16 mouse cellular contexts compared by ENCODE assay signal in the genomic region with DNA sequence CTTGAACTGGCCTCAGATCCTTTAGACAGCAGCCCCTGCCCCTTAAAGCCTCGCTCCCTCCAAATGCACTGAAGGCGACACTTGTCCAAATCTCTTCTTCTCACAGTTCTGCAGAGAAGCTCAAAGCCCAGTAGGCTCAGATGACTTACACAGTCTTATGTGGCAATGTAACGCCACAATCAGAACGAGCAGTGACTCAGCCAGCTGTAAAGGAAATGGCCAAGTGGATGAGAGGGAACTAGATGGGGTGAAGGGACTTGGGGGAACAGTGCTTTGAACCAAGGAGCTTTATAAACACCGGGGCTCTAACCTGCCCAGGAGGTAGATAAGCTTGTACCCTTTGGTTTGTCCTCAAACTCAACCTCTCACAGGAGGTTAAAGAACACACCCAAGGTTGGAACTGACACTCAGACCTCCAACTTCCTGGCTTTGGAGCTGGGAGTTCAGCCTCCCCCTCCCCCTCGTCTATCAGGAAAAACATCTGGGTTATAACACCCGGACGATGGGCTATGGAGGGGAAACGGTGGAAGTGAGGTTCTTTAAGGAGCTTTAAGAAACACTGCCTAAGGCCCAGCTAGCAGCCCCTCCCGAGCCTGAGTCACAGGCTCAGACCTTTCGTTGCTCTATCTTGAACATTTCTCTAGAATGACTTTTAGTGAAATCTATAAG. TPM values are rescaled to one million over a fixed set of nuclear protein-coding genes. Genes with fewer than 3 reads are reported as not detected.
DNase-seq lines count a peak whose midpoint lies in the region; ATAC-seq and TF ChIP-seq lines count a peak whose summit lies in the region.
"Had no signal": no experiment of that assay in that cellular context is flagged by ENCODE, and none has a peak within 500 bp of the region (broad histone marks: within the 10 kb centered on the region; RNA-seq: fewer than 3 reads in every experiment).

No protein-coding gene starts in this region.

- H3K27ac ChIP-seq in heart, embryonic 11.5 days (ENCODE audit: low read depth, low read length): no peak overlapping the region
- H3K27ac ChIP-seq in lung, postnatal 0 days (ENCODE audit: low read length): no peak overlapping the region; the same call in 1 of the 2 replicates
- H3K27ac ChIP-seq: embryonic facial prominence, embryonic 10.5 days; left cerebral cortex, adult 2 months; midbrain, embryonic 15.5 days had no signal

- no peak for ATAC-seq in heart, embryonic 11.5 days (replicated peaks; ENCODE audit: insufficient number of reproducible peaks, low FRiP score, low TSS enrichment)
- ATAC-seq in lung, postnatal 0 days: peak; percentile 41
- ATAC-seq: midbrain, embryonic 15.5 days had no signal

- TF ChIP-seq EP300 in lung, postnatal 0 days (IDR thresholded peaks at IDR 0.05): peak; percentile 69

- no peaks in the 10 kb centered on the region for H3K27me3 ChIP-seq in heart, embryonic 11.5 days (ENCODE audit: control insufficient read depth, insufficient read depth, low read length)
- no peaks in the 10 kb centered on the region for H3K27me3 ChIP-seq in lung, postnatal 0 days (replicated peaks; ENCODE audit: insufficient read depth, low read length)
- H3K27me3 ChIP-seq: midbrain, embryonic 15.5 days had no signal

- H3K4me2 ChIP-seq in heart, embryonic 11.5 days: no peak overlapping the region
- no peak overlapping the region for H3K4me2 ChIP-seq in lung, postnatal 0 days (replicated peaks; ENCODE audit: low read depth, low read length)
- H3K4me2 ChIP-seq: midbrain, embryonic 15.5 days had no signal

- H3K4me1 ChIP-seq in heart, embryonic 11.5 days (ENCODE audit: control insufficient read depth, insufficient read depth, low read length): peaks cover 11% of the 10 kb centered on the region; the same call in 1 of the 2 replicates
- H3K4me1 ChIP-seq in lung, postnatal 0 days (ENCODE audit: insufficient read depth, low read depth, low read length): no peaks in the 10 kb centered on the region
- H3K4me1 ChIP-seq: midbrain, embryonic 15.5 days had no signal

- WGBS in heart, embryonic 11.5 days (ENCODE audit: insufficient replicate concordance): 60% methylated on average over 11 of the region's 11 CpGs
- WGBS in lung, postnatal 0 days: 49% methylated on average over 11 of the region's 11 CpGs

- no peak for TF ChIP-seq CTCF in lung, postnatal 0 days (IDR thresholded peaks at IDR 0.05)

- peaks cover 16% of the 10 kb centered on the region for H3K36me3 ChIP-seq in heart, embryonic 11.5 days (ENCODE audit: control insufficient read depth, insufficient read depth, low read length)
- peaks cover 4% of the 10 kb centered on the region; the same call in 1 of the 2 replicates for H3K36me3 ChIP-seq in lung, postnatal 0 days (ENCODE audit: insufficient read depth, low read length)

- no peak overlapping the region for H3K9ac ChIP-seq in heart, embryonic 11.5 days (ENCODE audit: low read depth, low read length)
- no peak overlapping the region for H3K9ac ChIP-seq in lung, postnatal 0 days (replicated peaks; ENCODE audit: low read depth)
- H3K9ac ChIP-seq: midbrain, embryonic 15.5 days had no signal

- DNase-seq in heart, adult 18-20 months: peak; percentile 26 to 59
- peak; percentile 36 for DNase-seq in lung, postnatal 0 days (ENCODE audit: low spot score)
- DNase-seq in lung, postnatal 25 days (ENCODE audit: low spot score): no peak
- DNase-seq in kidney, postnatal 10 days: peak; percentile 59
- DNase-seq in MN1 (ENCODE audit: low spot score): no peak
- no peak for DNase-seq in layer of hippocampus, adult 11-12 months (ENCODE audit: low spot score)
- no peak for DNase-seq in layer of hippocampus, adult 9-11 months
- DNase-seq: adrenal gland, adult 2 months; cerebellum, adult 11-12 months; right cerebral cortex, postnatal 4 days had no signal

- 0 out of 2 replicates have a peak, but pooled peaks cover 5% of the 10 kb centered on the region for H3K9me3 ChIP-seq in heart, embryonic 11.5 days (replicated peaks; ENCODE audit: control insufficient read depth, low read length)
- H3K9me3 ChIP-seq in lung, postnatal 0 days (ENCODE audit: low read length): no peaks in the 10 kb centered on the region
- H3K9me3 ChIP-seq: midbrain, embryonic 15.5 days had no signal

- no peak overlapping the region for H3K4me3 ChIP-seq in heart, embryonic 11.5 days (ENCODE audit: low read depth, low read length)
- H3K4me3 ChIP-seq in lung, postnatal 0 days (ENCODE audit: low read depth, low read length): no peak overlapping the region
- H3K4me3 ChIP-seq: embryonic facial prominence, embryonic 10.5 days; left cerebral cortex, adult 2 months; midbrain, embryonic 15.5 days had no signal

RNA-seq across cellular contexts. Expression of a gene that starts 13.7 kb away (rescaled TPM):
- total RNA-seq in heart, adult 18-20 months (2021): 100 to 1,000 TPM; 687 to 800 TPM
- 367 and 380 TPM in 2 replicates for polyA plus RNA-seq in heart, embryonic 11.5 days (2014; fragmentation: Nextera tagmentation; extraction: Ambion mirVana)
- 202 and 228 TPM in 2 replicates for polyA plus RNA-seq in lung, postnatal 0 days (2015; fragmentation: Nextera tagmentation; extraction: Ambion mirVana)

RNA-seq across cellular contexts. Expression of a gene that starts 13.7 kb away (rescaled TPM):
- not detected for total RNA-seq in heart, adult 18-20 months (2021)
- polyA plus RNA-seq in heart, embryonic 11.5 days (2014; fragmentation: Nextera tagmentation; extraction: Ambion mirVana): 0.23 TPM in 1 of 2 replicates, not detected in the other
- 5.3 and 6.7 TPM in 2 replicates for polyA plus RNA-seq in lung, postnatal 0 days (2015; fragmentation: Nextera tagmentation; extraction: Ambion mirVana)
- total RNA-seq: adrenal gland, adult 2 months; gastrocnemius, adult 8-10 months; liver, adult 2 months had no signal
- polyA plus RNA-seq: adrenal gland, adult 2 months; liver, adult 2 months had no signal

RNA-seq across cellular contexts. Expression of a gene that starts 55.8 kb away (rescaled TPM):
- total RNA-seq in heart, adult 18-20 months (2021): 1 to 10 TPM; 1.1 to 1.9 TPM
- 0.34 and 0.79 TPM in 2 replicates for polyA plus RNA-seq in heart, embryonic 11.5 days (2014; fragmentation: Nextera tagmentation; extraction: Ambion mirVana)
- polyA plus RNA-seq in lung, postnatal 0 days (2015; fragmentation: Nextera tagmentation; extraction: Ambion mirVana): 1.7 and 2.1 TPM in 2 replicates

Comparison
In these comparisons a context has a peak if more than half of its experiments do, and no peak if none do; other contexts are left out.
1. DNase-seq: peak in heart, adult 18-20 months (2 of 2), lung, postnatal 0 days (single experiment) and kidney, postnatal 10 days (single experiment); none in lung, postnatal 25 days (single experiment), MN1 (single experiment), layer of hippocampus, adult 11-12 months (single experiment) and layer of hippocampus, adult 9-11 months (single experiment).